13 mouse cellular contexts compared by ENCODE assay signal in the genomic region with DNA sequence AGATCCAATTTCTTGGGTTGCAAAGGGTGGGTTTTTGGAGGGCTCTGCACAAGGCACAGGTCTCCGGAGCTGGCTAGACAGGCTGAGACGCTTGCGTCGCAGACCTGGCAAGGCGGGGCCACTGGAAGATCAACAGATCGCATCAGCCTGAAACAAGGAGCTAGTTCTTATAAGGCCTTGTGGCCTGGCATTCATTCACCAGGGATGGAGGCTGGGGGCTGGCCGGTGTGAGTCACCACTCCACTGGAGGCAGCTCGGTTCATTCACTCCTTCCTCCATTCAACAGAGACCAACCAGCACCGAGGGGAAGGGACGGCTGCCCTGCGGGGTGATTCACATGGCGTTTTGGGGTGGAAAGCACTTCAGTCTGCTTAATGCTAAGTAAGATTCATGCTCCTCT. TPM values are rescaled to one million over a fixed set of nuclear protein-coding genes. Genes with fewer than 3 reads are reported as not detected.
A peak's percentile ranks its signal among the peaks of the same experiment; 100 is the strongest.
DNase-seq lines count a peak whose midpoint lies in the region; ATAC-seq and TF ChIP-seq lines count a peak whose summit lies in the region.
"Had no signal": no experiment of that assay in that cellular context is flagged by ENCODE, and none has a peak within 500 bp of the region (broad histone marks: within the 10 kb centered on the region; RNA-seq: fewer than 3 reads in every experiment).

No protein-coding gene starts in this region.

- no peak overlapping the region for H3K4me3 ChIP-seq in intestine, embryonic 14.5 days (ENCODE audit: low read depth, low read length)
- H3K4me3 ChIP-seq in intestine, embryonic 16.5 days (ENCODE audit: low read length) = no peak overlapping the region
- H3K4me3 ChIP-seq in embryonic fibroblast, embryonic 13.5 days (ENCODE audit: insufficient read depth, low read length) = 0 out of 2 replicates have a peak overlapping the region, but pooled peaks have one; percentile 11
- H3K4me3 ChIP-seq in stomach, postnatal 0 days (ENCODE audit: low read depth, low read length) = no peak overlapping the region
- H3K4me3 ChIP-seq: liver, embryonic 12.5 days had no signal

- no peak overlapping the region for H3K4me2 ChIP-seq in intestine, embryonic 14.5 days (ENCODE audit: low read length)
- H3K4me2 ChIP-seq in intestine, embryonic 16.5 days (ENCODE audit: low read depth, low read length) = no peak overlapping the region
- H3K4me2 ChIP-seq in stomach, postnatal 0 days (replicated peaks; ENCODE audit: low read depth) = no peak overlapping the region
- H3K4me2 ChIP-seq: liver, embryonic 12.5 days had no signal

- TF ChIP-seq POLR2A in embryonic fibroblast, embryonic 13.5 days (IDR thresholded peaks at IDR 0.05; ENCODE audit: low read depth, low read length) = no peak

- no peaks in the 10 kb centered on the region for H3K27me3 ChIP-seq in intestine, embryonic 14.5 days (replicated peaks; ENCODE audit: control insufficient read depth, insufficient read depth, low read length)
- H3K27me3 ChIP-seq in intestine, embryonic 16.5 days (replicated peaks; ENCODE audit: control insufficient read depth, insufficient read depth, low read length) = no peaks in the 10 kb centered on the region
- no peaks in the 10 kb centered on the region for H3K27me3 ChIP-seq in stomach, postnatal 0 days (ENCODE audit: control insufficient read depth, insufficient read depth, low read length)

- H3K9ac ChIP-seq in intestine, embryonic 14.5 days (ENCODE audit: low read length) = no peak overlapping the region
- no peak overlapping the region for H3K9ac ChIP-seq in intestine, embryonic 16.5 days (ENCODE audit: low read depth, low read length)
- H3K9ac ChIP-seq in stomach, postnatal 0 days (ENCODE audit: low read length) = 0 out of 2 replicates have a peak overlapping the region, but pooled peaks have one; percentile 8
- H3K9ac ChIP-seq: liver, embryonic 12.5 days had no signal

- 37% methylated on average over 12 of the region's 12 CpGs for WGBS in intestine, embryonic 14.5 days
- 33% methylated on average over 12 of the region's 12 CpGs for WGBS in intestine, embryonic 16.5 days
- WGBS in stomach, postnatal 0 days = 33% methylated on average over 12 of the region's 12 CpGs

- peak; percentile 38; the same call in 1 of the 2 replicates for ATAC-seq in intestine, embryonic 14.5 days (replicated peaks; ENCODE audit: low FRiP score, low TSS enrichment, low read depth)
- no peak for ATAC-seq in intestine, embryonic 16.5 days
- peak; percentile 73 for ATAC-seq in stomach, postnatal 0 days (ENCODE audit: low FRiP score, low TSS enrichment)
- ATAC-seq: activated CD4-positive, CD25-positive, alpha-beta regulatory T cell, adult 4 months; liver, embryonic 12.5 days; midbrain, embryonic 16.5 days had no signal

- DNase-seq in intestine, embryonic 14.5 days (ENCODE audit: low spot score) = no peak
- DNase-seq in urinary bladder, postnatal 14 days (ENCODE audit: low spot score) = peak; percentile 57
- no peak for DNase-seq in urinary bladder, adult 2 months (ENCODE audit: low spot score)
- DNase-seq in stomach, postnatal 0 days (ENCODE audit: low spot score) = peak; percentile 75
- DNase-seq in embryo, embryonic 11 days = no peak
- DNase-seq in spleen, adult 18-20 months = no peak
- DNase-seq: gastrocnemius, postnatal 10 days; lung, postnatal 36 days had no signal

- H3K27ac ChIP-seq in intestine, embryonic 14.5 days (ENCODE audit: low read depth) = no peak overlapping the region
- no peak overlapping the region for H3K27ac ChIP-seq in intestine, embryonic 16.5 days (ENCODE audit: low read length)
- H3K27ac ChIP-seq in embryonic fibroblast, embryonic 13.5 days (ENCODE audit: insufficient read depth, low read length) = peak overlapping the region; percentile 65
- peak overlapping the region; percentile 45; the same call in 1 of the 2 replicates for H3K27ac ChIP-seq in stomach, postnatal 0 days (replicated peaks)
- H3K27ac ChIP-seq: liver, embryonic 12.5 days had no signal

- H3K4me1 ChIP-seq in intestine, embryonic 14.5 days (replicated peaks; ENCODE audit: control insufficient read depth, insufficient read depth, low read length) = peaks cover 41% of the 10 kb centered on the region
- H3K4me1 ChIP-seq in intestine, embryonic 16.5 days (ENCODE audit: control insufficient read depth, insufficient read depth, low read length) = peaks cover 47% of the 10 kb centered on the region
- H3K4me1 ChIP-seq in embryonic fibroblast, embryonic 13.5 days (ENCODE audit: control insufficient read depth, insufficient read depth, low read length) = peaks cover 17% of the 10 kb centered on the region
- peaks cover 17% of the 10 kb centered on the region; the same call in 1 of the 2 replicates for H3K4me1 ChIP-seq in stomach, postnatal 0 days (replicated peaks; ENCODE audit: control insufficient read depth, insufficient read depth)

- no peaks in the 10 kb centered on the region for H3K36me3 ChIP-seq in intestine, embryonic 14.5 days (ENCODE audit: control insufficient read depth, insufficient read depth, low read length)
- no peaks in the 10 kb centered on the region for H3K36me3 ChIP-seq in intestine, embryonic 16.5 days (ENCODE audit: control insufficient read depth, insufficient read depth, low read length)
- H3K36me3 ChIP-seq in stomach, postnatal 0 days (ENCODE audit: control insufficient read depth, insufficient read depth, low read length) = no peaks in the 10 kb centered on the region
- H3K36me3 ChIP-seq: liver, embryonic 12.5 days had no signal

- no peak for TF ChIP-seq EP300 in stomach, postnatal 0 days (optimal IDR thresholded peaks at IDR 0.05)

- H3K9me3 ChIP-seq in intestine, embryonic 14.5 days (ENCODE audit: control insufficient read depth, low read length) = no peaks in the 10 kb centered on the region
- no peaks in the 10 kb centered on the region for H3K9me3 ChIP-seq in intestine, embryonic 16.5 days (ENCODE audit: control insufficient read depth, low read length)
- H3K9me3 ChIP-seq in stomach, postnatal 0 days (ENCODE audit: control insufficient read depth, low read length) = no peaks in the 10 kb centered on the region
- H3K9me3 ChIP-seq: liver, embryonic 12.5 days had no signal

- no peak for TF ChIP-seq CTCF in embryonic fibroblast, embryonic 13.5 days (IDR thresholded peaks at IDR 0.05; ENCODE audit: borderline replicate concordance, insufficient read depth, low read length)
- no peak for TF ChIP-seq CTCF in stomach, postnatal 0 days (IDR thresholded peaks at IDR 0.05; ENCODE audit: low read depth)

RNA-seq across cellular contexts. Expression of gene Nfatc2, which starts 52.1 kb away (rescaled TPM):
- polyA plus RNA-seq in intestine, embryonic 14.5 days (2014; fragmentation: Nextera tagmentation; extraction: Ambion mirVana) = 2.3 TPM in 2 replicates
- 1.6 and 1.7 TPM in 2 replicates for polyA plus RNA-seq in intestine, embryonic 16.5 days (2015; fragmentation: Nextera tagmentation; extraction: Ambion mirVana)
- polyA plus RNA-seq in urinary bladder, adult 2 months (2012; rRNA removed) = 2.4 and 4.9 TPM in 2 replicates
- polyA plus RNA-seq in embryonic fibroblast, embryonic 13.5 days (2011; ENCODE audit: insufficient read length, low read depth, missing spikeins) = 0.15 and 0.32 TPM in 2 replicates
- 2.0 and 2.2 TPM in 2 replicates for polyA plus RNA-seq in stomach, postnatal 0 days (2015; fragmentation: Nextera tagmentation; extraction: Ambion mirVana)

Comparison
In these comparisons a context has a peak if more than half of its experiments do, and no peak if none do; other contexts are left out.
1. DNase-seq: peak in urinary bladder, postnatal 14 days (single experiment) and stomach, postnatal 0 days (single experiment); none in intestine, embryonic 14.5 days (single experiment), urinary bladder, adult 2 months (single experiment), embryo, embryonic 11 days (single experiment) and spleen, adult 18-20 months (0 of 2).
2. H3K27ac ChIP-seq: peak in embryonic fibroblast, embryonic 13.5 days (single experiment) and stomach, postnatal 0 days (single experiment); none in intestine, embryonic 14.5 days (single experiment) and intestine, embryonic 16.5 days (single experiment).